Mouse (Mus musculus): ENCODE measurements around the gene Hoxa4.

Hoxa4 gene

GRCm38 (mm10) chr6:52156551-52157200 lies 34.9 kb downstream of the Hoxa4 start:
- in situ Hi-C loops (cut with MboI, MseI), result no loop called here

- in situ Hi-C loops (cut with MboI, MseI), result no loop called here
These were observed 36.1 kb downstream of the Hoxa4 start for GRCm38 (mm10) chr6:52155471-52155870.

DNA sequence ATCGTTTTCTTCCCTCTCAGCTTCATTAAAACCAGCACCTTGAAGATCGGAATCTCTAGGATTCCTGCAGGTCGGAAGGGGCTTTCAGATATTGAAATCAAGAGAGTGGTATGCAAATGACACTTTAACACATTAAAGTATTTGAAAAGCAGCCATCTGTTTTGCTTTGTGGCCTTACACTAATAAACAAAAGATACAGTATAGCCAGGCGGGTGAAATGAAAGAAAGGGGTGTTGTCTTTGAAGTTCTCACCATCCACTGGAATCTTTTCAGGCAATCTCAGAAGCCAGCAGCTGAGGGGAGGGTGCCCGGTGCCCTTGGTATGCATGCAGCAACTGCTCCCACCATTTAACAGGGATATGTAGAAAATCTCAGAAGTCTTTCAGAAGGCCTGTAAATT lies 37.5 kb downstream of the Hoxa4 start:
- in situ Hi-C loops (cut with MboI, MseI), result no loop called here

DNA sequence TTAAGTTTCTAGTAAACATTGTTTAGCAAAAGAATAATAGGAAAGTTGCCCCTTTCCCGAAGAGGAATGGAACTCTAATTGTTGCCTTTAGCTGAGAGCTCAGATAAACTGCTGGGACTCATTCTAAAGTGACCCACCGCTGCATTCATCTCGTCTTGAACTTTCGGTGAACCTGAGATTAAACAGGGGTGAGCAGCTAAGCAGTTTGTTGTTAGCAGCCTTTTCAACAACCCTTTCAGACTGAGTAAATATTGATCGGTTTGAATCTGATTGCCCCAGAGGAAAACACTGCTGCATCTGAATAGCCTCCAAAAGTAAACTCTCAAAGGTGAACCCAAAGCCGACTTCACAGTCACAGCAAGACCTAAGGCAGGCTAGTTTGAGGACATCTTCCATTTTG lies 38.3 kb downstream of the Hoxa4 start:
- in situ Hi-C loops (cut with MboI, MseI), result no loop called here

DNA sequence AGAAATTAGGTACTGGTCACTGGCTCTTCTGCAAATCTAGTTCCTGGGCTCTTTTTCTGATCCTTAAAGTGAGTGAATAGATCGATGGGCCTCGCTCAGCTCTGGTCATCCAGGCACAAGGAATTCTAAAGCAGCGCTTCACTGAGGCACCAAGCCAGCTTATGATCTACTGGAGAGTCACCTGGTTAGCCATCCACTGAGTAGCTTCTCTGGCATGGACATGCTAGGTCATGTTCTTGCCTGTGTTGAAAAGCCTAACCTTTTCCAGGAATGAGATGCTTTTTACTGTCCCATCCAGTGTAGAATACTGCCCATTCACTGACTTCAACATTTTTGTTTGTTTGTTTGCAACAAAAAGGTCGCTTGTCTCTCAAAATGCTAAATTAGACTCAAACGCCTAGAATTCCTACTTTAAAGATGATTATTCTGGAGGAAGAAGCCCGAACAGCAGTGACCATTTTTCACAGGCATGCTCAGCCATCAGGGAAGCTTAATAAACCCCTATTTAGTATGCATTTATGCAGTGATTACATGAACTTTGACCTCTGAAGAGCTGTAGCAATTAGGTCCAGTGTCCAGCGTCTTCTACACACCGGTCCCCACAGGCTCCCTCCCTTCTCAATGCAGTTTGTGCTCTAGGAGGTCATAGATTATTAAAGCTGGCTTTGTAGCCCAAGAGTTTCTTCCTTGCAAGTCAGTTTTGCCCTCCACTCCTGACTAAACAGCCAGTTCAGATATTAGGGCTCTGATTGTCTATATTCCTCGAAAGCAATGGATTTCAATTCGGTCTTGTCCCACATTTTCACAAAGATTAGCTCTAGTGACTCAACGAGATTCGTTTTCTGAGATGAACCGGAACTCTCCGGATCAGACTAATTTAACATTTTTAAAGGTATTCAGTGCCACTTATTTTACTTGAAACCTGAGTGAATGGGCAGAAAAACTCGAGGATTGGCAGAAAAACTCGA lies 39.0 kb downstream of the Hoxa4 start:
- in situ Hi-C loops (cut with MboI, MseI), result no loop called here

DNA sequence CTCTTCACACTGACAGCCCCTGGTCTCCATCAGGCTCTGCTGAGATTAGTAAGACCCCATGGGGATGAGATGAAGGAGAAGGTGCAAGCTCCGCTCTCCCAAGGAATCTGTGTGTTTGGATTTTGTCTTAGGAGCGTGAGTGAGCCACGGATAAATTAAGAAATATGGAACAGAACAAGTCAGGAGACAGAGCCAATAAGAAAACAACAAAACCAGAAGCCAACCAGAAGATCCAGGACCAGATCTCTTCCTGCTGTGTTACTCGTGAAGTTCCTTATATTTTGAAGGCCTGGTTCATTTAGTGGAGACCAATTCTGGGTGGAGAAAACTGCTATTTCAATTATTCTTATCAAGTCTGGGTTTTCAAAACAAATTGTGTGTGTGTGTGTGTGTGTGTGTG lies 40.0 kb downstream of the Hoxa4 start:
- in situ Hi-C loops (cut with MboI, MseI), result no loop called here

GRCm38 (mm10) chr6:52150401-52150966 lies 41.1 kb downstream of the Hoxa4 start:
- in situ Hi-C loops (cut with MboI, MseI), result no loop called here
